Mouse (Mus musculus): Measurements from ENCODE around the gene Prickle1. TPM values are rescaled to one million over a fixed set of nuclear protein-coding genes. Genes with fewer than 3 reads are reported as not detected.

The Prickle1 gene
- polyA plus RNA-seq, 1 experiment from 2014 or later = 42.0 TPM

DNA sequence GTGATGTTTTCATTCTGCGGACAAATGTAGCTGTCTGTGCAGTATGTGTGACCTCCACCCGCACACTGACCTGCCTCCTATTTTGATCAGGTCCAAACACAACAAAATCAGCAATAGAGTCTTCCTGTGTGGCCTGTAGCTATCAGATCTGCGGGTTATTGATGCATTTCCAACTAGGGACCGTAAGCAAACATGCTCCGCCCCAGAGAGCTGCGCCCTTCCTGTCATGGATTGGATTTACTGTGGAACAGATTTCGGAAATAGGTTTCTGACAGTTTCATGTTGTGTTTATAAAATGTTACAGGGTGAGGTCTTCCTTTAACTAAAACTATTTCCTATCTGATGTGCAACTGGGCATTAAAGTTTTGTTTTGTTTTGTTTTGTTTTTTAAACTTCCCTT is 109.6 kb downstream of the Prickle1 start:
- no peaks in the 10 kb centered on the region for H3K9me3 ChIP-seq
- WGBS = 74% methylated on average over 7 of the region's 7 CpGs
- no peak for ATAC-seq (ENCODE audit: insufficient number of reproducible peaks, low FRiP score, low TSS enrichment, low read depth)

DNA sequence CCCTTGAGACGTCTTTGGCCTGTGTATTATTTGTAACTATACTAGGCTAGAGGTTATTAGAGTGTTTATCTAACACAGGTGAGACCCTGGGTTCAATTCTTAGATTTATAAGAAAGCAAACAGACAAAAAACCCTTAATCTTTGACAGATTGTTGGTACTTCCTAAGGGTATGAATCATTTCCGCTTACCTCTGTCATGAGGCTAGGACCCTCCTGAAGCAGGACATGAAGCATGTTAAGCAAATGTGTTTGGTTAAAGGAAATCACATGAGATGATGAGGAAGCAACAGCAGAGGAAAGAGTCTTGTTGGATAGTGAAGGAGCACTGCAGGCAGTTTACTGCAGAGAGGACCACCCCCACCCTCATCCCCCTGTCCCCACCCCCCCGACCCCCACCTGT is 110.4 kb downstream of the Prickle1 start:
- H3K4me1 ChIP-seq = no peaks in the 10 kb centered on the region
- ATAC-seq (ENCODE audit: insufficient number of reproducible peaks, low FRiP score, low TSS enrichment, low read depth) = no peak
- H3K27me3 ChIP-seq = no peaks in the 10 kb centered on the region
- WGBS = 69% methylated on average over 3 of the region's 3 CpGs
- H3K9ac ChIP-seq = no peak overlapping the region
- H3K4me2 ChIP-seq = no peak overlapping the region
- H3K27ac ChIP-seq = no peak overlapping the region
- no peak overlapping the region for H3K4me3 ChIP-seq
- 0 out of 2 replicates have a peak, but pooled peaks cover 2% of the 10 kb centered on the region for H3K36me3 ChIP-seq
- H3K9me3 ChIP-seq = no peaks in the 10 kb centered on the region

More for the DNA sequence above, 109.6 kb downstream of the Prickle1 start:
- H3K4me2 ChIP-seq = no peak overlapping the region
- H3K27me3 ChIP-seq = no peaks in the 10 kb centered on the region
- H3K4me3 ChIP-seq = no peak overlapping the region
- H3K36me3 ChIP-seq = 0 out of 2 replicates have a peak, but pooled peaks cover 4% of the 10 kb centered on the region
- no peaks in the 10 kb centered on the region for H3K4me1 ChIP-seq
- no peak overlapping the region for H3K9ac ChIP-seq
- H3K27ac ChIP-seq = no peak overlapping the region

DNA sequence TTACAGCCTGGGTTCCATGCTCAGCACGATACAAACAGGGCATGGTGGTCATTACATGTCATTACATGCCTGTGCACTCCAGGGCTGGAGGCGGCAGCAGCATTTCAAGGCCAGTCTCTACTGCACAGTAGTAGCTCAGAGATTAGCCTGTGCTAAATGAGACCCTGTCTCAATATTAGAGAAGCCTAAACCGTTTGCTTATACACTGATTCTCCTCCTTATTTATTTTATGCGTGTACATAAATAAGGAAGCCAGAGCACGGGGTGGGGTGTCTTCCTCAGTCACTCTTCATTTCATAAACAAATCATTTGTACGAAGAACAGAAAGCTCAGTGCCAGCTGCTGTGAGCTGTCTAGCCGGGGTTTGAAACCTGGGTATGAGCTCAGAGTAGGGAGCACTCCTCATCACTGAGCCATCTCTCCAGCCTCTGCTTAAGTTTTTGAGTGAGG is 111.4 kb downstream of the Prickle1 start:
- Histone ChIP-seq H3K9ac (no peak overlapping the region), H3K27ac (no peak overlapping the region), H3K4me2 (no peak overlapping the region), H3K27me3 (no peaks in the 10 kb centered on the region), H3K4me1 (no peaks in the 10 kb centered on the region), H3K4me3 (no peak overlapping the region), H3K36me3 (0 out of 2 replicates have a peak, but pooled peaks cover 2% of the 10 kb centered on the region), H3K9me3 (no peaks in the 10 kb centered on the region)
- no peak for ATAC-seq (ENCODE audit: insufficient number of reproducible peaks, low FRiP score, low TSS enrichment, low read depth)
- 68% methylated on average over 7 of the region's 7 CpGs for WGBS

DNA sequence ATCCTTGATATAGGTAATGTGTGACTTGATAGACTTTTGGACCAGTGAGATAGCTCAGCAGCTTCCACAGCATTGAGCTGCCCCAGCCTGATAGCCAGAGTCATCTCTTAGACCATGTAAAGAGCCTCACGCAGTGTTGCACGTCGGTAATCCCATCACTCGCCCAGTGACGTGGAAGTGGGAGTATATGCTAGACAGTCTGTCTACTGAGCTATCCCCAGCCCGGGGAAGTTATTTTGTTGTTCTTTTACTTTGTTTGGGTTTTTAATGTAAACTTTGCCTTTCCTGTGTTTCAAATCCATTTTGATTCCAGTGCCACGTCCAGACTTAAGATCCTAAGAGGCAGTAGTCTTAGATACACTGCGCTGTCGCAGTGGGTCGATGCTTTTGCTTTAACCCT is 114.6 kb downstream of the Prickle1 start:
- Histone ChIP-seq H3K4me3 (no peak overlapping the region), H3K9ac (no peak overlapping the region), H3K4me2 (no peak overlapping the region), H3K9me3 (no peaks in the 10 kb centered on the region), H3K27ac (no peak overlapping the region), H3K27me3 (no peaks in the 10 kb centered on the region), H3K36me3 (no peaks in the 10 kb centered on the region), H3K4me1 (no peaks in the 10 kb centered on the region)
- WGBS = 93% methylated on average over 10 of the region's 10 CpGs
- no peak for ATAC-seq (ENCODE audit: insufficient number of reproducible peaks, low FRiP score, low TSS enrichment, low read depth)

DNA sequence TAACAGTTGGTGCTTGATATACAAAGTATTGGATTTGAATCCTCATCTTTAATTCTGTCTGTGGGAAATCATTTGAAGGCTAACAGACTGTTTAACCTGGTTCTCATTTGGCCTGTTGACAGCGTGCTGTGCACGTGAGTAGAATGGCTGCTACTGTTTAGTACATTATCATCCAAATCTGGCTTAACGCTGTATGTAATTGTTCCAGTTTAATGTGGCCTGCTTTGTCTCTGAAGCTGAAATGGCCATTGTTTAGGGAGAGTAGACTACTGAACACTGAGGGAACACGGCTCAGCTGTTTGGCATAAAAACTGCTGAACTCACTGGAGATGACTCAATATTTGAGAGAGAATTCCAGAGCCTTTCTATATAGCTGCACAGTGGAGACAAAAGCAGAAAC is 116.2 kb downstream of the Prickle1 start:
- Histone ChIP-seq H3K36me3 (no peaks in the 10 kb centered on the region), H3K27ac (no peak overlapping the region), H3K9ac (no peak overlapping the region), H3K4me3 (no peak overlapping the region), H3K9me3 (no peaks in the 10 kb centered on the region), H3K4me2 (no peak overlapping the region), H3K27me3 (no peaks in the 10 kb centered on the region), H3K4me1 (peaks cover 8% of the 10 kb centered on the region; the same call in 1 of the 2 replicates)
- 76% methylated on average over 4 of the region's 4 CpGs for WGBS
- ATAC-seq (ENCODE audit: insufficient number of reproducible peaks, low FRiP score, low TSS enrichment, low read depth) = no peak

DNA sequence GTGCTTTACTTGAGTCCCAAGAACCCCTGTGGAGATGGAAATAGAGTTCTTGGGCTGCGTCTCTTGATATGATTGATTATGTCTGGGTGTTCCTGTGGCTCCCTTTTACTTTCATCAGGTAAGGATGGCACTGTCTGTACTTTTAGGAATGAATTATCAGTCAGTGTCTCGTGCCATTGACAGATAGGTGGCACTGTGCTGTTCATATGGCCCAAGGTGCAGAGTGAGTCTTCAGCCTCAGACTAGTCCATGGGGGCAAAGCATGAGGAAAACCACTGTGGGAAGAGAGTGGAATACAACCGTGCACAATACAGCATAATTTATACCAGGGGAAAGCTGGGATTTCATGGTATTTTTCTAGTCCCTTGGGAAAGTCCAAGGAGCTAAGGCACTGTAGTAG is 117.0 kb downstream of the Prickle1 start:
- H3K4me1 ChIP-seq = peaks cover 8% of the 10 kb centered on the region; the same call in 1 of the 2 replicates
- no peak overlapping the region for H3K9ac ChIP-seq
- no peak for ATAC-seq (ENCODE audit: insufficient number of reproducible peaks, low FRiP score, low TSS enrichment, low read depth)
- no peaks in the 10 kb centered on the region for H3K9me3 ChIP-seq
- H3K36me3 ChIP-seq = no peaks in the 10 kb centered on the region
- 86% methylated on average over 3 of the region's 3 CpGs for WGBS
- H3K27me3 ChIP-seq = no peaks in the 10 kb centered on the region
- no peak overlapping the region for H3K4me2 ChIP-seq
- no peak overlapping the region for H3K4me3 ChIP-seq
- H3K27ac ChIP-seq = no peak overlapping the region

DNA sequence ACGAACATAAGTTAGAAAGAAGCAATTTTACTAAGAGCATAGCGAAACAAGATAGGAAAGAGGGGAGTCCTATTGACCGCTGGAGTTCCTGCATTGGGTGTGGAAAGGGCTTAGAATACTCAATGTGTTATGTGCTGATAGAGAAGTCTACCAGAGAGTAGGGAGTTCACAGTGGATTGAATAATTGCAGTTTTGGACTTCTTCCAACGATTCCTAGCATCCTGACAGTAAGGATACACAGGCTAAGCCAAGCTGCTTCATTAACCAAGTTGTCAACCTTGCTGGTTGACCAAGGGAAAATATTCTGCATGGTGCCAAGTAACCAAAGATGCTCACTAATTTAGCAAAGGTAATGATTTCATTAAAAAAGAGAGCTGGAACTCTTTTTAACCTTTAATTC is 118.0 kb downstream of the Prickle1 start:
- no peak for ATAC-seq (ENCODE audit: insufficient number of reproducible peaks, low FRiP score, low TSS enrichment, low read depth)
- 90% methylated on average over 4 of the region's 4 CpGs for WGBS
- Histone ChIP-seq H3K4me2 (no peak overlapping the region), H3K9me3 (no peaks in the 10 kb centered on the region), H3K4me3 (no peak overlapping the region), H3K27me3 (no peaks in the 10 kb centered on the region), H3K9ac (no peak overlapping the region), H3K36me3 (no peaks in the 10 kb centered on the region), H3K27ac (no peak overlapping the region), H3K4me1 (peaks cover 8% of the 10 kb centered on the region; the same call in 1 of the 2 replicates)

DNA sequence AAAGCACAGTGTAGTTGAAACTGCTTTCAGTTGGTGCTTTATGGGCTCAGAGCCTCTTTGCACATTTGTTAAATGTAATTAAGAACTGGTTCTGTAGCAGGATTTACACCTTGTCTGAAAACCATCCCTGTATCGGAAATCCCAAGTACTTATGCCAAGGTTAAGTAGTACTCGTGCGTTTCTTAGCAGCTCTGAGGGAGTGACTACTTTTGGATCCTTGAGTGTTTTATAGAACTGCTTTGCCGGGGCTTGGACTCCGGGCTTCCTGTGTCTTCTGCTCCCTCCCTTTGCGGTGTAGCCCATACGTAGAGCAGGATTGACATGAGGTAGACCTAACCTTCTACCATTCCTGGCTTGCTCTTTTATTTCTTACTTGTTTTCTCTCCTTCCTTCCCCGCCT is 120.0 kb downstream of the Prickle1 start:
- H3K9me3 ChIP-seq = no peaks in the 10 kb centered on the region
- no peak overlapping the region for H3K4me3 ChIP-seq
- H3K27ac ChIP-seq = no peak overlapping the region
- H3K4me1 ChIP-seq = peaks cover 8% of the 10 kb centered on the region; the same call in 1 of the 2 replicates
- H3K36me3 ChIP-seq = no peaks in the 10 kb centered on the region
- H3K9ac ChIP-seq = no peak overlapping the region
- no peak overlapping the region for H3K4me2 ChIP-seq
- ATAC-seq (ENCODE audit: insufficient number of reproducible peaks, low FRiP score, low TSS enrichment, low read depth) = no peak
- H3K27me3 ChIP-seq = no peaks in the 10 kb centered on the region
- 29% methylated on average over 8 of the region's 8 CpGs for WGBS

DNA sequence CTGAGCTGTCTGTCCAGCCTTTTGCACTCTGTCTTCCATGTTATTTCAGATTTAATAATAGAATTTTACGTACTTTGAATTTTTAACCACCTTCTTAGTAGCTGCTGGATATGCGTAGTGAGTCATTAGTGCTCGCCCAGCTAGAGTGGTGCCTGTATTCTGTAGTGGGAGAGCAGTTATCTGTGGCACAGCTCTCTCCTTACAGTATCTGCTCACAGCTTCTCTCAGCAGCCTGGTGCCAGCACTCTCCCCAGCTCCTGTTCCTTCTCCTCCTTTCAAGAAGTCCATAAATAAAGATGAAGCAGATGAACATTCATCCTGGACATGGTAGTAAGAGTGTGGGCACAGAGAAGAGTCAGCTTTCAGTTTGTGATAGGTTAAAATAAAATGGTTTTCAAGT is 121.4 kb downstream of the Prickle1 start:
- H3K9ac ChIP-seq = no peak overlapping the region
- no peak overlapping the region for H3K4me3 ChIP-seq
- ATAC-seq (ENCODE audit: insufficient number of reproducible peaks, low FRiP score, low TSS enrichment, low read depth) = no peak
- H3K36me3 ChIP-seq = no peaks in the 10 kb centered on the region
- no peaks in the 10 kb centered on the region for H3K9me3 ChIP-seq
- H3K27me3 ChIP-seq = no peaks in the 10 kb centered on the region
- peaks cover 8% of the 10 kb centered on the region; the same call in 1 of the 2 replicates for H3K4me1 ChIP-seq
- no peak overlapping the region for H3K27ac ChIP-seq
- WGBS = 73% methylated on average over 3 of the region's 3 CpGs
- no peak overlapping the region for H3K4me2 ChIP-seq

DNA sequence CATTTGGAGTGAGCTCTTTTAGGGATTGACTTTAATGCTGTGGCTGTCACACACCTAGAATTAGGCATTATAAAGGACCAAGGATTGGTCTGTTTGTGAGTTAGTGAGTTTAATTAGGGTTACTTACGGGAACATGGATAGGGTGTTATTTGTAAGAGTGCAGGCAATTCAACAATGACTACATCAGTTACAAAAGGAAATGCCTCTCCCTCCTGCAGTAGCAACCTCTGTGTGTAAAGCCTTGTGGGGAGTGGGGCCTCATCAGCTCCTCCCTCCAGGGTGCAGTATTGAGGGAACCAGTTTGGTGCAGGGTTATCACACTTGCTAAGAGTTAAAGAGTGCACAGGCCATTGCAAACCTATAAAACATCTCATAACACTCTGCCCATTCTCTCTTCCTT is 123.6 kb downstream of the Prickle1 start:
- Histone ChIP-seq H3K36me3 (no peaks in the 10 kb centered on the region), H3K9me3 (no peaks in the 10 kb centered on the region), H3K4me2 (no peak overlapping the region), H3K4me3 (no peak overlapping the region), H3K27me3 (no peaks in the 10 kb centered on the region), H3K27ac (no peak overlapping the region), H3K9ac (no peak overlapping the region), H3K4me1 (peaks cover 8% of the 10 kb centered on the region; the same call in 1 of the 2 replicates)
- no peak for ATAC-seq (ENCODE audit: insufficient number of reproducible peaks, low FRiP score, low TSS enrichment, low read depth)
- WGBS = 68% methylated on average over 1 of the region's 1 CpGs

DNA sequence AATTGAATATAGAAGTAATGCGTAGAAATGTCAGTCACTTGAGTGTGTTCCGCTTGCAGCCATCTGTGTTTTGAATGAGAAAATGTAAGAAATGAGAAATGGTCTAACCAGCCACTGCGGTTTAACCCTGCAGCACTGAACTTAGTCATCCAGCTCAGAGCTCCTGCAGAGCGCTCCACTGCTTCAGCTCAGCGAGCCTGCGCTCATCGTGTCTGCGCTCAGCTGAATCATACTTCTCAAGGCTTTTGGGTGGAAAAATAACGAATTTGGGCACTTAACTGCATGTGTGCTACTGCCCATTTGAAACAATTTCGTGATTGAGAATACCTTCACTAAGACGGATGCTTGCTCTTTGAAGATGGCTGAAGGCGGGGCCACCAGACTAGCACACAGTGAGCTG is 124.0 kb downstream of the Prickle1 start:
- Histone ChIP-seq H3K36me3 (no peaks in the 10 kb centered on the region), H3K4me2 (no peak overlapping the region), H3K4me1 (peaks cover 8% of the 10 kb centered on the region; the same call in 1 of the 2 replicates), H3K9ac (no peak overlapping the region), H3K4me3 (no peak overlapping the region), H3K9me3 (no peaks in the 10 kb centered on the region), H3K27ac (no peak overlapping the region), H3K27me3 (no peaks in the 10 kb centered on the region)
- WGBS = 69% methylated on average over 12 of the region's 12 CpGs
- ATAC-seq (ENCODE audit: insufficient number of reproducible peaks, low FRiP score, low TSS enrichment, low read depth) = no peak

DNA sequence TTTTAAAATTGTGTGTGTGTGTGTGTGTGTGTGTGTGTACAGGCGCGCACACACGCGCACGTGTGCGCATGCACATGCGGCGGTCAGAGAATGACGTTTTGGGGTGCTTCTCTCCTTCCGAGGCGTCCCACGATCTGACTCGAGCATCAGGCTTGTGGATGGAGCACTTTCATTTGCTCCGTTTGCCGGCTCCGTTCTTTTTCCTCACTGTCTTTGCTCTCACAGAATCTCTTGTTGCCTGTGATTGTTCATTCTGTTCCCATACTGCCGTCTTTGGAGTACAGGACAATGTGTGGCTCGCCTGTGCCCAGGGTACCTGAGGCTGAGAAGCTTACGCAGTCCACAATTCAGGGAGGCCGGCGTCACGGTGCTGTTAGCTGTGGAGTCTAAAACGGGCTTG is 134.6 kb downstream of the Prickle1 start:
- 94% methylated on average over 23 of the region's 23 CpGs for WGBS
- no peaks in the 10 kb centered on the region for H3K27me3 ChIP-seq
- H3K4me3 ChIP-seq = no peak overlapping the region
- H3K4me2 ChIP-seq = no peak overlapping the region
- ATAC-seq (ENCODE audit: insufficient number of reproducible peaks, low FRiP score, low TSS enrichment, low read depth) = no peak
- H3K36me3 ChIP-seq = peaks cover 32% of the 10 kb centered on the region
- H3K9ac ChIP-seq = no peak overlapping the region
- no peaks in the 10 kb centered on the region for H3K9me3 ChIP-seq
- no peak overlapping the region for H3K27ac ChIP-seq
- H3K4me1 ChIP-seq = no peaks in the 10 kb centered on the region

DNA sequence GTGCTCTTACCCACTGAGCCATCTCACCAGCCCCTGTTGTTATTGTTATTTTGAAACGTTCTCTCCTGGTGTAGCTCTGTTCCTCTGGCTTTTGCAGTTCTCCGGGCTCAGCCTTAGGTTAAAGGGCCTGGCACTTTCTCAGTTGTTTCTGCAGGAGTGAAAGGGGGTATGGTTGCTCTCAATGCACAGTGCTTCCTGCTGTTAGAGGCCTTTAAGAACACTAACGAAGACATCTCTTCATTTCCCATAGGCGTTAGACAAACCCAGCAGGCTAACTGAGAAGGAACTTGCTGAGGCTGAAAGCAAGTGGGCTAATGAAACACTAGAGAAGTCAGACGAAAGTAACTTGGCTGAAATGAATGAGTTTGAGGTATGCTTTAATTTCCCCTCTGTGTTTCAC is 136.3 kb downstream of the Prickle1 start:
- Histone ChIP-seq H3K9ac (no peak overlapping the region), H3K4me2 (no peak overlapping the region), H3K36me3 (peaks cover 20% of the 10 kb centered on the region), H3K27me3 (no peaks in the 10 kb centered on the region), H3K27ac (no peak overlapping the region), H3K9me3 (no peaks in the 10 kb centered on the region), H3K4me1 (no peaks in the 10 kb centered on the region), H3K4me3 (no peak overlapping the region)
- no peak for ATAC-seq (ENCODE audit: insufficient number of reproducible peaks, low FRiP score, low TSS enrichment, low read depth)
- 60% methylated on average over 5 of the region's 5 CpGs for WGBS
